Mouse (Mus musculus): ENCODE results near the gene Epc2. TPM values are rescaled to one million over a fixed set of nuclear protein-coding genes. Genes with fewer than 3 reads are reported as not detected.

Epc2 gene
- polyA plus RNA-seq, 1 experiment from 2014 or later: 6.0 TPM

GRCm38 (mm10) chr2:49583311-49583710 is 132.0 kb downstream of the Epc2 start:
- no peaks in the 10 kb centered on the region for H3K36me3 ChIP-seq (ENCODE audit: control insufficient read depth, insufficient read depth, low read length)
- no peak overlapping the region for H3K9ac ChIP-seq (ENCODE audit: low read depth, low read length)
- H3K4me2 ChIP-seq: no peak overlapping the region
- H3K4me3 ChIP-seq (ENCODE audit: low read depth, low read length): no peak overlapping the region
- WGBS: 84% methylated on average over 2 of the region's 2 CpGs
- H3K4me1 ChIP-seq (replicated peaks; ENCODE audit: control insufficient read depth, insufficient read depth, low read length): no peaks in the 10 kb centered on the region
- no peaks in the 10 kb centered on the region for H3K9me3 ChIP-seq (ENCODE audit: control insufficient read depth, low read length)
- H3K27ac ChIP-seq (ENCODE audit: low read depth, low read length): no peak overlapping the region
- no peaks in the 10 kb centered on the region for H3K27me3 ChIP-seq (replicated peaks; ENCODE audit: control insufficient read depth, insufficient read depth, low read length)
- ATAC-seq (replicated peaks; ENCODE audit: low FRiP score) (no peak), DNase-seq (ENCODE audit: low spot score) (no peak)

DNA sequence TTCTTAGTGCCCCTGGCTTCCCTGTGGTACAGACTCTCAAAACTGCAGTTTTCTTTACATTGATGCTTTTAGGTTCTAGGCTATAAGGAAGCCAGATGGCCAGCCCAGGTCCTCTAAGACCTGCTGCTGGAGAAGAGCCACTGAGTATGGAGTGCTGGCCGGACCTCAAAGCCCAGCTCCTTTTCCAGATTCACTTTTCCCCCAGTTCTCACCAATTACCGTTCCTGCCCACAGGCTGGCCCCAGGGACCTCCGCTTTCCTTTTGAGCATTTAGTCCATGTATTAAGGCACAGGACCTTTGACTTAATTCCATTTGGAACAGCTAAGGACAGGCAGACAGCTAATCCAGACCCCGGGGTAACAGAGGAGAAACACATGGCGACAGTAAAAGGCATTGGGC is 139.2 kb downstream of the Epc2 start:
- Histone ChIP-seq H3K4me1 (replicated peaks; ENCODE audit: control insufficient read depth, insufficient read depth, low read length) (no peaks in the 10 kb centered on the region), H3K9ac (ENCODE audit: low read depth, low read length) (no peak overlapping the region), H3K4me3 (ENCODE audit: low read depth, low read length) (no peak overlapping the region), H3K27me3 (replicated peaks; ENCODE audit: control insufficient read depth, insufficient read depth, low read length) (no peaks in the 10 kb centered on the region), H3K27ac (ENCODE audit: low read depth, low read length) (no peak overlapping the region), H3K9me3 (ENCODE audit: control insufficient read depth, low read length) (no peaks in the 10 kb centered on the region), H3K36me3 (ENCODE audit: control insufficient read depth, insufficient read depth, low read length) (no peaks in the 10 kb centered on the region), H3K4me2 (no peak overlapping the region)
- no peak for DNase-seq (ENCODE audit: low spot score)
- 67% methylated on average over 5 of the region's 5 CpGs for WGBS
- ATAC-seq (replicated peaks; ENCODE audit: low FRiP score): no peak

- DNase-seq (ENCODE audit: low spot score): no peak
- Histone ChIP-seq H3K4me1 (replicated peaks; ENCODE audit: control insufficient read depth, insufficient read depth, low read length) (no peaks in the 10 kb centered on the region), H3K27me3 (replicated peaks; ENCODE audit: control insufficient read depth, insufficient read depth, low read length) (no peaks in the 10 kb centered on the region), H3K4me3 (ENCODE audit: low read depth, low read length) (no peak overlapping the region), H3K9ac (ENCODE audit: low read depth, low read length) (no peak overlapping the region), H3K27ac (ENCODE audit: low read depth, low read length) (no peak overlapping the region), H3K4me2 (no peak overlapping the region), H3K9me3 (ENCODE audit: control insufficient read depth, low read length) (no peaks in the 10 kb centered on the region), H3K36me3 (ENCODE audit: control insufficient read depth, insufficient read depth, low read length) (no peaks in the 10 kb centered on the region)
- no peak for ATAC-seq (replicated peaks; ENCODE audit: low FRiP score)
Observed at GRCm38 (mm10) chr2:49592926-49593325, 141.6 kb downstream of the Epc2 start.

DNA sequence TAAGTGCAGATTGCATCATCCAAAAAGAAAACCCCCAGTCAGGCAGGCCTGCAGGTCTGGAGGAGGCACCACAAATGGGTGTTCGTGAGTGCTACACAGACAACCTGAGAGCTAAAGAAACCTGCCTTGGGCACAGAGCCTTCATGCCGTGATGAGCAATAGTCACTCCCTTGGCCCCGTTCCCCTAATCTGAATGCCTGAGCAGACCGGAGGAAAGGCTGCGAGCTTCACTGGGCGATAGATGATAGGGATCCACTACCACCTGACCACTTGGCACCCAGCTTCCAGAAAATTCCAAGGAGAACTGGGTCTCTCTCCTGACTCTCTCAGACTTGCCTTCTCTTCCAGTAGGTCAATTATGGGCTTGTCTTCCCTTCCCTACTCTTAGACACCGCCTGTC is 143.6 kb downstream of the Epc2 start:
- DNase-seq (ENCODE audit: low spot score) (no peak), ATAC-seq (replicated peaks; ENCODE audit: low FRiP score) (no peak)
- no peaks in the 10 kb centered on the region for H3K4me1 ChIP-seq (replicated peaks; ENCODE audit: control insufficient read depth, insufficient read depth, low read length)
- no peak overlapping the region for H3K9ac ChIP-seq (ENCODE audit: low read depth, low read length)
- no peak overlapping the region for H3K4me3 ChIP-seq (ENCODE audit: low read depth, low read length)
- H3K27me3 ChIP-seq (replicated peaks; ENCODE audit: control insufficient read depth, insufficient read depth, low read length): no peaks in the 10 kb centered on the region
- no peaks in the 10 kb centered on the region for H3K36me3 ChIP-seq (ENCODE audit: control insufficient read depth, insufficient read depth, low read length)
- H3K9me3 ChIP-seq (ENCODE audit: control insufficient read depth, low read length): no peaks in the 10 kb centered on the region
- WGBS: 87% methylated on average over 7 of the region's 7 CpGs
- no peak overlapping the region for H3K4me2 ChIP-seq
- H3K27ac ChIP-seq (ENCODE audit: low read depth, low read length): no peak overlapping the region

DNA sequence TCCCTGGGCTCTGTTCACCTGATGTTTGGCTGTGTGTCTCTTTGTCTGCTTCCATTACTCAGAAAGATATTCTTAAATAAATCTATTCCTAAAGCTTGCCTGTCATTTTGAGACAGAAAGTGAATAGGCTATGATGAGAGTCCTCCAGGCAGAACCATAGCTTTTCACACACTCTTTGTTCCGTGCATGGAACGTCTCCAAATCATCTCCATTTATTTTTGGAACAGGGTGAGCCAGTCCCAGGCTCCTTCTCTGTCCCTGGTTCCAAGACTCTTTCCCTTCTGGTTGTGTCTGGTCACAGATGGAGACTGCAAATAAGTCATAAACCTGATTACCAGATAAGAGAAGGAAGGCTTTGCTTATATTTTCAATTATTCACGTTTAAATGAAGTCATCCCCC is 145.0 kb downstream of the Epc2 start:
- Histone ChIP-seq H3K36me3 (ENCODE audit: control insufficient read depth, insufficient read depth, low read length) (no peaks in the 10 kb centered on the region), H3K27me3 (replicated peaks; ENCODE audit: control insufficient read depth, insufficient read depth, low read length) (no peaks in the 10 kb centered on the region), H3K4me2 (no peak overlapping the region), H3K9ac (ENCODE audit: low read depth, low read length) (no peak overlapping the region), H3K9me3 (ENCODE audit: control insufficient read depth, low read length) (no peaks in the 10 kb centered on the region), H3K4me3 (ENCODE audit: low read depth, low read length) (no peak overlapping the region), H3K27ac (ENCODE audit: low read depth, low read length) (no peak overlapping the region), H3K4me1 (replicated peaks; ENCODE audit: control insufficient read depth, insufficient read depth, low read length) (no peaks in the 10 kb centered on the region)
- WGBS: 75% methylated on average over 3 of the region's 3 CpGs
- no peak for DNase-seq (ENCODE audit: low spot score)
- ATAC-seq (replicated peaks; ENCODE audit: low FRiP score): no peak

DNA sequence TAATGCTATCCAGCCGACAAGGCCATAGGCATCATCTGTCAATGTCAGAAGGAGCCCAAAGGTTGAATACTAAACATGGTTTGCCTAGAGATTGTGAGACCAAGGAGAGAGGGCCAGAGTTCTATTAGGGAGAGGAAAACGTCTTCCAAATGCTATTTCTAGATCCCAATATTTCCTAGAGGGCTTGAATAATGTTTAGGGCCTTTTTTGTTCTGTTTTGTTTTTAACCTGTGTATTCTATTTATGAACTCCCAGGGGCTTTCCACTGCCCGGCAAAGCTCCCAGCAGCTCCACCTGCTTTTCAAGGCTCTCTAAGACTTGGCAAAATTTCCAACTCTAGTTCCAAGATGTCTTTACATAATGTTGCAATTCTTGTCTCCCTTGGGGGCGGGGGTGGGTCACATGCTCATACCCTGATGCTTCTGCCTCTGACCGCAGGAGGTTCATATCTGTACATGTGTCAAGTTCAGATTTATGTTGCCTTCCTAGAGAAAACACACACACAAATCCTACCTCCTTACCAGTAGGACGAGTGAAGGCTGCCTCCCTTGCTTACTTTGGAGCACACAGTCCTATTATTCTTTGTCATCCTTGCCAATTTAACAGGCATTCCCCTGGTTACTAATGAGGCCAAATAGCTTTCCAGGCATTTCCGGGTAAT is 148.9 kb downstream of the Epc2 start:
- H3K27ac ChIP-seq (ENCODE audit: low read depth, low read length): no peak overlapping the region
- H3K36me3 ChIP-seq (ENCODE audit: control insufficient read depth, insufficient read depth, low read length): no peaks in the 10 kb centered on the region
- no peak for ATAC-seq (replicated peaks; ENCODE audit: low FRiP score)
- no peaks in the 10 kb centered on the region for H3K9me3 ChIP-seq (ENCODE audit: control insufficient read depth, low read length)
- H3K4me2 ChIP-seq: no peak overlapping the region
- no peak overlapping the region for H3K4me3 ChIP-seq (ENCODE audit: low read depth, low read length)
- no peaks in the 10 kb centered on the region for H3K4me1 ChIP-seq (replicated peaks; ENCODE audit: control insufficient read depth, insufficient read depth, low read length)
- H3K27me3 ChIP-seq (replicated peaks; ENCODE audit: control insufficient read depth, insufficient read depth, low read length): no peaks in the 10 kb centered on the region
- DNase-seq (ENCODE audit: low spot score): no peak
- H3K9ac ChIP-seq (ENCODE audit: low read depth, low read length): no peak overlapping the region
- WGBS: 64% methylated on average over 7 of the region's 7 CpGs

Other genes starting within 250 kb of the Epc2 start
- gene Kif5c, start 167.8 kb downstream of the Epc2 start, polyA plus RNA-seq (2014; fragmentation: Nextera tagmentation; extraction: Ambion mirVana): 0.78 and 1.2 TPM in 2 replicates

All from liver, embryonic 11.5 days (tissue).